Mouse (Mus musculus): Measurements from ENCODE around the gene Krt7.

Krt7 gene

DNA sequence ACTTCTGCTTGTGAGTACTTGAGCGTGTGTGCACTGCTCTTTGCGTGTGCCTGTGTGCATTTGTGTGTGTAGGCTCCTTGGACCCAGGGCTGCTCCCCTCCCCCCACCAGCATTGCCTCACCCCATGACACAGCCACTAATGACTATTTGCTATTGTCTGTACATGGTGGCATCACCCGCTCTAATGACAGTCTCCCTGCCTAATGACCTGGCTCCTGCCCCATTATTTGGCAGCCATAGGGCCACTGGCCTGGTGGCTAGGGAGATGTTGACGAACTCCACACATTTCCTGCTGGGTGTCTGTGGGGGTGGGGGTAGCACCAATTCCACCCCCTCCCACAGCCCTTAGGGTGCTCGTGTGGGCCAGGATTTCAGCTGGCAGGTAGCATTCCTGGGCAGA, 32.2 kb upstream of the Krt7 start:
- DNase-seq, result no peak

DNA sequence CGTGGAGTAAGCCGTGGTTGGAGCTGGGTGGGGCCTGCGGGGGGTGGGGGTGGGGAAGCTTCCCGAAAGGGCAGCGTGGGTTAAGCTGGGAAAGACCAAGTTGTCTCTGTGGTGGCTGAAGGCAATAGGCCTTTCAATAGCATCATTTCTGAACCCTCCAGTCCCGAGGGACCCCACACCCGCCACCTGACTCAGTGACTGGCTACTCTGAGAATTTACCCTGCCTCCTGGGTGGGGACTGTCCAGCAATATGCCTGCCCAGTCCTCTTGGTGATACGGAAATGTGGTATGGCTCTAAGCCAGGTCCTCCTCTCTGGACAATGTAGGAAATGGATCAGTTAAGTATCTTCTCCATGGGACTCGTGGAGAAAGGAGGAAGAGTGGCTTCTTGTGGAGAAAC, 29.1 kb upstream of the Krt7 start:
- no peak for DNase-seq

DNA sequence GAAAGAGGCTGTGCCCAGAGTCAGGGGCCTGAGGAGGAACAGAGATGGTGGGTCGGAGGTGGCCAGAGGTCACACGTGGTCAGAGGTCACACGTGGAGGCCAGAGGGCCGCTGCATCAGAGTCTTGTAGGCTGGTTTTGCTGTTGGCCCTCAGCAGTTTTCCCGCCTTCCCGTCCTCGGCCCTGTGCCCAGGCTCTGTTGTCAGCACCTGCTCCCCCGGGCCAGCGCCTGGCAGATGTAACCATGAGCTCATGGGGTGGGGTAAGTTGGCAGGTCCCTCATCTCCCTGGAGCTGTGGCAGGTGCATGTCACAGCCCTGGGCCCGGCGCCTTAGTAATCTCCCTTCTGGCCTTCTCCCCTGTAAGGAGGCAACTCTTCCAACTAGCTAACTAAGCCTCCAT, 28.0 kb upstream of the Krt7 start:
- no peak for DNase-seq

DNA sequence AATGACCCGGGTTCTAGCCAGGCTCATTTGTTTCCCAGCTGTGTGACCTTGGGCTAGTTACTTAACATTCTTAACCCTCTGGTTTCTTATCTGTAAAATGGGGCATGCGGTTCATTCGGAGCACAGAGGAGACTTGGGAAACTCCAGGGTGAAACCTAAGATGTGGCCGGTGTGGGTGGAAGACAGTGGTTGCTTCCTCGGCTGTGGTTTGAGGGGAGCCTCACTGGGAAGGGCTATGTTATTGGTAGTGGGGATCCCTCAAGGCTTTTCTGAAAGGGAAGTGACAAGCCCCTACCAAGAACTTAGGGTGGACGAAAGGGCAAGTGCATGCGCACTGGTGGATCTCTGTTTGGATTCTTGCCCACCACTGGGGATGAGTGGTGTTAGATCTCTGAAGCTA, 26.2 kb upstream of the Krt7 start:
- DNase-seq, result no peak

DNA sequence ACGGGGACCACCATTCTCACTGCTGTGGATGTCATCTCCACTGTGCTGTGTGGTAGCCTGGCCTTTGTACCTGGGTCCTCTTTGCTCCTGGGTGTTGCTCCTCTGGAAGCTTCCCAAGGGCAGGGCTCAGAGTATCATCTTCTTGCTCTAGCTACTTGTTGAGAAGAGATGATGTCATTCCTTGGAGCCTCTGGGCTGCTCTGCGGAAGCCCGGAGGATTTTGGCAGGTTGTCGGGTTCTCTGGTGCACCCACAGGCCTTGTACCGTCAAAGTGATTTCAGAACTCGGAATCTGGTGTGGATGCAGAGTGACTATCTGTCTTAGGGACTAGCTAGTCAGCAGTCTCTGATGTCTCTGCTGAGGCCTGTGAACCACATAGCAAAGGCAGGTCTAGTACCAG, 25.8 kb upstream of the Krt7 start:
- no peak for DNase-seq

DNA sequence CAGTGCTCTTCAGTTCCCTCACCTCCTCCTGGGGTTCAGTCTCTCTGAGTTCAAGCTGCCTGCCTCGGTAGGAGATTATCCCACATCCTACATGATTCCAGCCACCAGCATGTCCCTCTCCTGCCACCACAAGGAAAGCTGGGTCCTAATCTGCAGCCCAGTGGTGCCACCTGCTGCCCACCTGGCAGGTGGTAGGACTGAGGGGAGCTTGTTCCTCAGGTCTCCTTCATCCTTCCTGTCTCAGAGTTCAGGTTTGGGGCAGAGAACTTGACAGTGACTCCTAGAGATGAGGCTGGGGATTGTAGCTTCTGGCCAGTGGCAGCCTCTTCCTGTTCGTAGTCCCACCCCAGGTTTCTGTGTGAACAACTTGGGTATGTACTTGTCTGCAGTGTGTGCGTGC, 23.7 kb upstream of the Krt7 start:
- no peak for DNase-seq

DNA sequence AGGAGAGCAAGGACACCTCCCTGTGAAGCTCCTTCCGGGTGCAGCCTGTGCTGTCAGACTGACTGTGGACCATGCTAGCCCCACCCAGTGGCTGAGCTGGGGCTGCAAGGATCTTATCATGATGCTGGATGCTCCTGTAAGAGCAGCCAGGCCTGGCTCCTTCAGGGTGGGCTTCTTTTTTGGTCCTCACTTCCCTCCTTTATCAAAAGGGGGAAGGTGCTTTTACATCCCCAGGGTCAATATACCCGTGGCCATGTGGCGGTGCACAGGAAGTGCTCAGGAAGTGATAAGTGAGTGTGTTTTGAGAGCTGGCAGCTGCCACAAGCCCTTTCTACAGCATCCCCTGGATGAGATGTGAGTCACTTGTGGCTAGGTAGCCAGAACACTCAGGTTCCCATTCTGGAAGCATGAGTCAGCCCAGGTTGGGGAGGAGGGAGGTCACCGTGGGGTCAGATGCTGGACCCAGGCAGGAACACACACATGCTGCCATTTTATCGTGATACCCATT, 22.8 kb upstream of the Krt7 start:
- peak; percentile 45 for DNase-seq

DNA sequence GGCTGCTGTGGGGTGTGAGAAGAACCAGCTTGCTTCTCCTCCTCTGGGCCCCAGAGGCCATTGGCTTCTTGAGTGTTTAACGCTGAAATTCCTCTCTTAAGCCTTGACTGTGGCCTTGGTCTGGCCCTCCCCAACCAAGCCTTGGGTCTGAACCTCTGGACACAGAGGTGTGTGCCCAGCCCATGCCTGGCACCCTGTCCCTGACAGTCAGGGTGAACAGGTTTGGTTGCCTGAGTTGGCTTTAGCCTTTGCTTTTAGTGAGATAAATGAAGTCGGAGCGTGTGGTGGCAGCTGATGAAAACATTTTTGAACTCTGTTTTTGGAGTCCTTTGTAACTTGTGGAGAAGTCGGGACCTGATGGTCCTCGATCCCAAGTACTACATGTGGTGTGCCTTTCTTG, 20.6 kb upstream of the Krt7 start:
- DNase-seq, result no peak

DNA sequence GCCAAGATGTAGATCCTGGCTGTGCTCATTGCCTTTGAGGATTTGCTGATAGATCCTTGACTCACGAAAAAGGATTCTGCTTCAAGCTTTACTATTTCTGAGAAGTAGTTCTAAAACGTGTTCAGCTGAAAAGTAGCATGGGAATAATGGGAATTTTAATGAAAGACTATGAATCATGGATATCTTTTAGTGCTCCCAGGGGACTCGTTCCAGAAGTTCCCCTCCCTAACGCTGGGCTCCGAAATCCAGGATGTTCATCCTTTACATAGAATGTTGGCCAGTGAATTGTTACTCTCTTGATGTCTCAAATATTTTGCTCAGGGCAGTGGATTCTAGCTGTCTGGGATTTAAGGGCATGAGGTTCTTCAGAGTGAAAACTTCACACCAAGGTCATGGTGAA, 18.6 kb upstream of the Krt7 start:
- DNase-seq, result no peak

DNA sequence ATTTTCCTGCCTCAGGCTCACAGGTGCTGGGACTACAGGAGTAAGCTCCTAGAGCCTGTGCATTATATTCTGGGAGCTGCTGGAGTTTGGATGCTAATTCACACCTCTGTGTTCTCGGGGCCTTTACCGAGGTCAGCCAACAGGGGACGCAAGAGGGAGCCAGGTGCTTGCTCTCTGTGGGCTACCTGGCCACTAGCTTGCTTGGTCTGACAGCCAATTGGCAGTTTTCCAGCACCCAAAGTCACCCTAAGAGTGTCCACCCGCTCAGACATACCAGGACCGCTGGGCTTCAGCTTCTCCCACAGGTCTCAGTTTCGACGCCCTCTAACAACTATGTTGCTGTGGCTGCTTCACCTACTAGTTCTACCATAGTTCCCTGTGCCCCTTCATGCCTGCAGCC, 15.9 kb upstream of the Krt7 start:
- DNase-seq, result no peak

DNA sequence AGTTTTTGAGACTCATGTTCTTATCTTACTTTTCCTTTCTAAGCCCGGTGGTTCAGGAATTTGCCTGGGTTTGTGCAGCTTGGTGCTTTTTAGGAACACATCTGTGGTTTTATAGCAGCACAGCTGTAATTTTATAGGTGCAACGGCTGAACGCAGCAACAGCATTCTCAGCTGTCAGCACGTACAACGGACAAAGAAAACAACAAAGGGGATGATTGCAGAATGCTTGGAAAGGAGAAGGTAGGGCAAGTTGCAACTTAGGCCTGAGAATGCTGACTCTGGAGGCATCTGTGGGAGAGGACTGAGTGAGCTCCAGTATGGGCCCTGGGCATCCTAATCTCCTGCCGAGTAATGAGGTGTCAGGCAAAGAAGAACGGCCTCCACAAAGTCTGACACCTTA, 14.4 kb upstream of the Krt7 start:
- DNase-seq, result no peak

DNA sequence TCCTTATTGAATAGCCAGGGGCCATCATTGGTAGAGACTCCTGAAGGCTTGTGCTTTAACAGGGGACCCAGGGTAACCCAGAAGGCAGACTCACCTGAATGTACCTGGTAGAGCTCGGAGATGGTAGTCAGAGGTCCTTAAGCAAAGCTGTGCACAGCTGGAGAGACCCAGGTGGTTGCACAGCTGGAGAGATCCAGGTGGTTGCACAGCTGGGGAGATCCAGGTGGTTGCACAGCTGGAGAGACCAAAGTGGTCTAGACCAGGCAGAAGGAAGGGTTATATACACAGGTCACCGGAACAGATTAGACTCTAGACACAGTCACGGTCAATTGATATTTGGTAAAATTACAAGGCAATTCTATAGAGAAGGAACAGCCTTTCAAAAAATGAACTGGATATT, 13.9 kb upstream of the Krt7 start:
- DNase-seq, result no peak

DNA sequence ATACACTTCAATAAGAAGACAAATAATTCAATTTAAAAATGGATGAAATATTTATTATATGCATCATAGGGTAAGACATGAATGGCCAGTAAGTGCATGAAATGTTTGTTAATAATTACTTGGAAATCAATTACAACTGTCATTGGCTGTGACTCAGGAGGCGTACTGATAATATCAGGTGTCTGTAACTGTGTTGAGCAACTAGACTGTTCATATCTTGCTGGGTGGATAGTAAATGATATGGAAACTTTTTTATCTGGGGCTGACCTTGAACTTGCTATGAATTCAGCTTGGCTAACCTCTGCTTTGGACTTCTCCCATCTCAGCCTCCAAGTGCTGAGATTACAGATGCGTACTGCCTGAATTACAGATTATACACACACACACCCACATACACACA, 13.2 kb upstream of the Krt7 start:
- DNase-seq, result no peak

DNA sequence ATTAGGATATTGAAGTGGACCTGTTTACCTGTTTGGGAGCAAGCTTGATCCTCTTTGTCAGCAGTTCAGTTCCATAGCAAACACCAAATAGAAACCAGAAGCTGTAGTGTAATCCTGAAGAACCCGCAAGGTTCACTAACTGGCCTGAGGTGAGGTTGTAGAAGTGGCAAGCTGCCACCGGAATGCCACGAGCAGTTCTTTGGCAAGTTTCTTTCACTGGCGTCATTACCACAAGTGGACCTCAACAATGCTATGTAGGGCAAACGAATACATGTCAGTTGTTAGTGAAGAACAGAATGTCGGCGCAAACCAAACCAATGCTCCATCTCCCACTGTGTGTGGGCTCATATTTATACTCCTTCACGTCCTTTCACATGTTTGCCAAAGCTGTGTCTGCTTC, 12.6 kb upstream of the Krt7 start:
- DNase-seq, result no peak

DNA sequence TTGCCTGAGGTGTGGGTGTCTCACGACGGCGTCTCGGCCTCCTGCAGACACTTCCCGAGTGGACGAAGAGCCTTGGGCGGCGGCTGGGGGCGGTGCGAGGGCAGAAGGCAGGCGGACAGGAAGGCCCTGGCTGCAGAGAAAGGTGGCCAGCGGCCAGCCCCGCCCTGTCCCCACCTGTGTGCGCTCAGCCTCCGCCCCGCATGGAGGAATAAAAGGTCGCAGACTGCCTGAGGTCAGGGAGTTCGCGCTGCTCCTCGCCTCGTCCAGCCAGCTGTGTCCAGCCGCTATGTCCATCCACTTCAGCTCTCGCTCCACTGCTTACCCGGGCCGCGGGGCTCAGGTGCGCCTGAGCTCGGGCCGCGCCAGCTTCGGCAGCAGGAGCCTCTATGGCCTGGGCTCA, 1.3 kb downstream of the Krt7 start:
- no peak for DNase-seq

DNA sequence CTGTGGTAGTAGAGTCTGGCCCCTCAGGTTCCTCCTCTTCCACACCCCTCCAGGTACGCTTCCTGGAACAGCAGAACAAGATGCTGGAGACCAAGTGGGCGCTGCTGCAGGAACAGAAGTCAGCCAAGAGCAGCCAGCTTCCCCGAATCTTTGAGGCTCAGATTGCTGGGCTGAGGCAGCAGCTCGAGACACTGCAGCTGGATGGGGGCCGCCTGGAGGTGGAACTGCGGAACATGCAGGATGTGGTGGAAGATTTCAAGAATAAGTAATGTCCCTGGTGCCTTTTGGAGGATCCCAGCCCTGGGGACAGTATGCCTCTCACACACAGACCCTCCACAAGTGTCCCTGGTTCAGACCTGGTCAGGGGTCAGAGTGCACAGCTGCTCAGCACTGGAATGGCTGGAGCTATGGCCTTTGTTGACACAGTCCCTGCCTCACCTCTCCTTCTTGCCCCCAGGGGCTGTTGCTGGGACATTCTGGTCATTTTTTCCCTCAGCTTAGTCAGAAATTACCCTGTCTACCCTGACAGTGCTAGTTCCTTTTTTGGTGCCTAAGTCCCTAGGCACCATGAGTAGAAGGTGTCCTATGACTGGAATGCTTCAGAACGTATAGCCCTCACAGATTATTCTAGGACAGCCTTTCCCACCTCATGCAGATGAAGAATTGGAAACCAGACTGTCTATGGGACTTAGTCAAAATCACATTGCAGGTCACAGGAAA, 3.2 kb downstream of the Krt7 start:
- no peak for DNase-seq

DNA sequence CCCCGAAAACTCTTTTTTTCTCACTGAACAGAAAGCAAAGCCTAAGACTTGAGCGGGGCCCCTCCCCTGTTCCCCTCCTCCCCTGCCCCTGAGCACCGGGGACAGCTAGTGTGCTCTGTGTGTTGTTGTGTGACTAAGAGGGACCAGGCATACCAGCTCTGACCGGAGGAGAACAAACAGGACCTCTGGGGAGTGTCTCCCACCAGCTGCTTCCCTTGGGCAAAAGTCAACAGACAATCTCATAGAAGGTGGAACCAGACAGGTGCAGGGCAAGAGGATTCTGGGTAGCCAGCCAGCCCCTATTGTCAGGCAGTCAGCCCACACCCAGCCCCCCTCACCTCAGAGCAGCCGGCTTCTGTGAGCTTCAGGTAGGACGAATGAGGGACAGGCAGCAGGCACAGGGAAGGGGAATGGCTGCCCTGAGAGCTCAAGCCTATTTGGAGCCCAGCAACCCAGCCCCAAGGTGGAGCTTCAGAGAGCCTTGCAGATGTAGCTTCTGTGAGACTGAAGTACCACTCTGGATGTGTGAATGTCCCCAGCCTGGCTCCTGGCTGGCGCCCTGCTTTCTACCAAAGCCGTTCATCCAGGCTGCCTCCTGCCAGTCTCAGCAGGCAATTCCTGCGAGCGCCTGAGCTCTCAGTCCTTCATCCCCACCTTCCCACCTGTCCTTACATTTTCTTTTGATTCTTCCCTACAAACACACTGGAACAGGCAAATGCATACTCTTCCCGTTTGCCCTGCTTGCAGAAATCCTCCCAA, 4.1 kb downstream of the Krt7 start:
- DNase-seq, result no peak

DNA sequence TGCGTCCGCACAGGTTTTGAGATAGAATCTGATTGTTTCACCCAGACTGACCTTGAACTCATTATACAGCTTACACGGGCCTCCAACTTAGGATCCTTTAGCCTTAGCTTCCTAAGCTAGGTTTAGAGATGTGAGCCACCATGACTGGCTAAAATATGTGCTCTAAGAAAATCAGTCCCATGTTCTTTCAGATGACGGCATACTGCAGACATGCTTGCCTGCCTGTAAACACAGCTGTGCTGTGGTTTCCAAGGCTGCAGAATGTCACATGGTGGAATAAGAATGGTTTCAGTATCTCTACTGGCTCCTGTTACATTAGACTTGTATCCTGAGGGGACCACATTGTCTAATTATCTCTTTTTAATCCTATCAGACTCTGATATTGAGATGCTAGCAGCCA, 8.1 kb downstream of the Krt7 start:
- DNase-seq, result no peak

DNA sequence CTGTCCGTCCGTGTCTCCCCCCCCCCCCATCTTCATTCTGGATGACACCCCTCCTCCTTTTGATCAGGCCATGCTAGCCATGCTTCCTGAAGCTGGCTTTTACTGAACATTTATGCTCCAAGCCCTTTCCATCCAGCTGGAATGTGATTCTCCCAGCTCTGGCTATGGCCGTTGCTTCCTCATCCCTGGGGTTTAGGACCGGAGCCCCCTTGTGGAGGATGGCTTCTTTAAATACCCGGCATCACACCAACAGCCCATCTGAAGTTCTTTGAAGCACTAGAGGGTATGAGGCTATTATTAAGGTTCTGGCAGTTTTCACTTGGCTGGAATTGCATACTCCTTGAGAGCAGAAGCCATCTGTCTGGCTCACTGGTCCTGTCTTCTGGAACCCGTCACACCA, 10.1 kb downstream of the Krt7 start:
- DNase-seq, result no peak

DNA sequence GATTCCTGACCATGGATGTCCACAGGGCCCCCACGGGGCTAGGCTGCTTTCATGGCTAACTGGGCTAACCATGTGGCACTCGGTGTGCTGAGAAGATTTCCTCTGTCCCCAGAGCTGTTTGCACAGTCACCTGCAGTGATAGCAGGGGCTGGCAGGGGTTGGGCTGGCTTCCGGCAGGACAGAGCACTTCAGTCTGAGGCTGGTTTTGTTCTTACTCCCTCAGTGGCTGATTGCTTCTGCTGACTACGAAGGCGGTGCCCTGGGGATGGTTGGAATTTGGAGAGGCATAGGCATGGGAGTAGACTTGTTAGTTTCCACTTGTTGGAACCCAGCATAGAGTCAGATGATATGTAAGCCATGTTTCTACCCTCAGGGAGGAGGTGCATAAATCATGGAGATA, 14.1 kb downstream of the Krt7 start:
- DNase-seq, result no peak

DNA sequence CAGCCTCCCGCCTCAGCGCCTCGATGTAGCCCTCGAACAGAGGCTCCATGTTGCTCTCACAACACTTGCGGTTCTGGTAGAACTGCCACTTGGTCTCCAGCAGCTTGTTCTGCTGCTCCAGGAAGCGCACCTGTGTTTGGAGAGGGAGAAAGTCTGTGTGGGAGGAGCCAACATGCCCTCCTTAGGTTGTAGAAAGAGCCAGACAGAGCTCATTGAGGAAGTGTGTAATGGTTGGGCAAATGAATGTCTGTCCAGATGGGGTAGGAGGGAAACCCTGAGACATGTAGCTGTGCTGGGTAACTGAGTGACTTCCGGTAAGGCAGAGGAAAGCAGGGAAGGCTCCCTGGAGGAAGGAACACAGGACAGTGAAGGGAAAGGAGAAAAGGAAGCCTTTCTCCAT, 25.8 kb downstream of the Krt7 start:
- DNase-seq, result no peak

DNA sequence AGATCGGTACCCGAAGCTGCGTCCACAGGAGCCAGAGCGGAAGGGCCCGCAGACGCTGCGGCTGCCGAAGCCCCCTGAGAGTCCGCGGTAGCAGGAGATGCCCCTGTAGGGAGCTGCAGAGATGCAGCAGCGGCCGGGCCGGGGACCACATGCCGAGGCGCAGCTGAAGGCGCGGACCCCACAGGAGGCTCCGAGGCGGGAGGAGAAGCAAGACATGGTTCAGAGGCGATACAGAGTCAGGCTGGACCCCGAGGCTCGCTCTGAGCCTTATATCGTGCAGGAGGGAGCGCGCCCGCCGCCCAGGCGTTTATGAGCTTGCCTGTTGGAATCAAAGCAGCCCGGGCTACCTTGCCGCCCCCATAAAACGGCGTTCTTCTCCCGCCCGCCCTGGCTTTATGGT, 27.7 kb downstream of the Krt7 start, which contains the start of gene Krt87:
Gene Krt87 (minus strand): TSS at position 250 of the 400 bp plus-strand sequence.
- DNase-seq, result no peak

DNA sequence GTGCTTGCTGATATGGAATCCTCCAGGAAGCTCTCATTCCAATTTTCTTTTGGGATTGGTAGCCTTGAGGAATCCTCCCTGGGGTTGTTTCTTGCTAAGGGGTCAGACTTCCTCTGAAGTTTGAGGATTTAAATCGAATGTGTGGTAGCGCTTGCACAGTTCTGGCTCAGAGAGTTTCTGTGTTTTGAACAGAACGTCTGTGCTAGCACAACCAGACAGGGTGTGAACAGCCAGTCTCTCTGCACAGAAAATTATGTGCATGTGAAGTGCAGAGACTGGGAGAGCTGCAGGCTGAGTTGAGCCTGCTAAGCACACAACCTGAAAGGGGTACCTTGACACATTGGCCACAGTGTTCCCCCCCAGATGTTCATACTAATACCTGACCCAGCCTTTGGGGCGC, 30.0 kb downstream of the Krt7 start:
- no peak for DNase-seq

DNA sequence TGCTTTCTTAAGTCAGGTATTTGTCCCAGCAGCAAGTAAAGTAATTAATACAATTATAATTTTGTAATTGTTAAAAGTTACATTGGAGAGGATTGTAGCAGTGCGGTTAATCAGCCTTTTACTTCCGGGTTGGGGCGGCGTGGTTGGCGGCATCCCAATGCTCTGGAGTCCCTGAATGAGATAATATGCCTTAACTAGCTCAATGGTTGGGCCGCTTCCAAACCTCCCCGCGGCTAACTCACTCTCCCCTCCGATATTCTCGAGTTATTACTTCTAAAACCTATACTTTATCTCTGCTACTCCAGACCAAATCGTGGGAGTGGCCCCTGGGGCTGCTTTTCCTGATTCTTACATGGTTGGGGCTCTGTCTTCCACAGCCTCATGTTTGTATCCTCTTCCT, 35.7 kb downstream of the Krt7 start:
- DNase-seq, result no peak

DNA sequence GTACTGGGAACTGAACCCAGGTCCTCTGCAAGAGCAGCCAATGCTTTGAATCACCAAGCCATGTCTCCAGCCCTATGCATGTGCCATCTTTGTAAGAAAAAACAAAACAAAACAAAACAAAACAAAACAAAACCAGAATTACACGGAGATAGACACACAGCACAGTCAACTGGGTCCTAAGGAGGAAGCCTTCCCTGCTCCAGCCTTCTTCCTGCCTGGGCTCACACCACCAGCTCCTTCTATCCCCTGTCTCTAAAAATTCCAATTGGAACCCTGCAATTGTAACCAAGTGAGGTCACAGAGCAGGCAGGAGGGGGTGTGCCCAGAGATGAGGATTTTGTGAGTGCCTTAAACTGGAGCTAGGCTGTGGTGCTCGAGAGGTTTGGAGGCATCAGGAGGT, 36.6 kb downstream of the Krt7 start, which contains the start of gene Krt88:
Gene Krt88 (plus strand): TSS at position 301 of the 400 bp plus-strand sequence.
- no peak for DNase-seq
